Mouse (Mus musculus): ENCODE results near the gene Tas2r119. TPM values are rescaled to one million over a fixed set of nuclear protein-coding genes. Genes with fewer than 3 reads are reported as not detected.
A peak's percentile ranks its signal among the peaks of the same experiment; 100 is the strongest.
"Not testable (repeated sequence)": the region's sequence is repeated elsewhere in the genome, so short reads cannot be mapped to it uniquely, and the experiment has no call there.

The Tas2r119 gene
- polyA plus RNA-seq, 1 experiment from 2014 or later = not detected

GRCm38 (mm10) chr15:32190436-32190835 is 13.3 kb downstream of the Tas2r119 start:
- H3K9ac ChIP-seq = no peak overlapping the region
- H3K27ac ChIP-seq (ENCODE audit: low read depth) = no peak overlapping the region
- H3K4me1 ChIP-seq (ENCODE audit: insufficient read depth) = no peaks in the 10 kb centered on the region; the same call in 1 of the 2 replicates
- H3K27me3 ChIP-seq (ENCODE audit: insufficient read depth, low read length) = no peaks in the 10 kb centered on the region
- no peaks in the 10 kb centered on the region for H3K9me3 ChIP-seq (ENCODE audit: low read depth, low read length)
- DNase-seq (no peak), ATAC-seq (ENCODE audit: insufficient read depth) (no peak)
- H3K36me3 ChIP-seq (ENCODE audit: insufficient read depth) = no peaks in the 10 kb centered on the region
- TF ChIP-seq CTCF (IDR thresholded peaks at IDR 0.05; ENCODE audit: low read depth) = no peak
- WGBS = 73% methylated on average over 6 of the region's 6 CpGs
- H3K4me2 ChIP-seq = no peak overlapping the region
- H3K4me3 ChIP-seq (ENCODE audit: low read depth, low read length) = no peak overlapping the region

DNA sequence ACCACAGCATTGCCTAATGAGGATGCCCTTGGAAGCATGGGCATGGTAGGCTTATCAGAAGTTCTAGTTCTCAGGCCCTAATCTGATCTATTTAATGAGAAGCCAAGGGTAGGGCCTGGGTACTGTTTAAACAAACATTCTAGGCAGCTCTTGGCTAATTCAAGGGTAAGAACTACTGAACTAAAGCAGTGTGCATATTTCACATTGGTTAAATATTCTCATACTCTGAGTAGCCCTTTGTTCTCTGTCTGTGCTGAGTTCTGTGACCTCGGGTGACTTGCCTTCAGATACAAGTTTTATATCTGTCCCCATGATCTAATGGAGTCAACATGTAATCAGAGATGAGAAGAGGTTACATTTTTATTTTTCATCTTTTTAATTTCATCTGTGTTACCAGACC is 15.9 kb downstream of the Tas2r119 start:
- no peak overlapping the region for H3K27ac ChIP-seq (ENCODE audit: low read depth)
- no peak overlapping the region for H3K9ac ChIP-seq
- no peak overlapping the region for H3K4me2 ChIP-seq
- no peak overlapping the region for H3K4me3 ChIP-seq (ENCODE audit: low read depth, low read length)
- no peaks in the 10 kb centered on the region for H3K9me3 ChIP-seq (ENCODE audit: low read depth, low read length)
- no peak for DNase-seq
- no peak for TF ChIP-seq CTCF (IDR thresholded peaks at IDR 0.05; ENCODE audit: low read depth)
- ATAC-seq (ENCODE audit: insufficient read depth) = no peak
- WGBS = 47% methylated on average over 1 of the region's 1 CpGs
- no peaks in the 10 kb centered on the region for H3K36me3 ChIP-seq (ENCODE audit: insufficient read depth)
- H3K4me1 ChIP-seq (ENCODE audit: insufficient read depth) = peaks cover 4% of the 10 kb centered on the region
- no peaks in the 10 kb centered on the region for H3K27me3 ChIP-seq (ENCODE audit: insufficient read depth, low read length)

DNA sequence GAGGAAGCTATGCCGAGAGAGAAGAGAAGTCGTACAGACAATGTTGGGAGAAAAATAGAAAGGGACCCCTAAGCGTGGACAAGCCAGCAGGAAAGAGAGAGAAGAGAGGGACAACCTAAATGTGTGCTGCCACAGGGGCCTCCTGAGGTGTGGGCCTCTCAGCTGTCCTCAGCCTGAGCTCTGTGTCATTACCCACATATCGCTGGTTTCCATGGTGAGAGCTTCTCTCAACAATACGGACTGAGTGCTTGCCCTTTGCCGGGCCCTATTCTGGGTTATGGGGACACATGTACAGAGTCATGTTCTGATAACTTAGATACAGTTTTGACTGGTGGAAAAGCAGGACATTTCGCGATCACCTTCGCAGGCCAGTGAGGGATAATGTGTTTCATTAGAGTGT is 21.0 kb downstream of the Tas2r119 start:
- no peak overlapping the region for H3K4me2 ChIP-seq
- WGBS = 61% methylated on average over 9 of the region's 9 CpGs
- no peak overlapping the region for H3K4me3 ChIP-seq (ENCODE audit: low read depth, low read length)
- no peak overlapping the region for H3K9ac ChIP-seq
- no peak overlapping the region for H3K27ac ChIP-seq (ENCODE audit: low read depth)
- peaks cover 4% of the 10 kb centered on the region; the same call in 1 of the 2 replicates for H3K4me1 ChIP-seq (ENCODE audit: insufficient read depth)
- no peaks in the 10 kb centered on the region for H3K27me3 ChIP-seq (ENCODE audit: insufficient read depth, low read length)
- H3K9me3 ChIP-seq (ENCODE audit: low read depth, low read length) = no peaks in the 10 kb centered on the region
- ATAC-seq (ENCODE audit: insufficient read depth) (no peak; the same call in 1 of the 2 replicates), DNase-seq (no peak)
- H3K36me3 ChIP-seq (ENCODE audit: insufficient read depth) = no peaks in the 10 kb centered on the region
- no peak for TF ChIP-seq CTCF (IDR thresholded peaks at IDR 0.05; ENCODE audit: low read depth)

DNA sequence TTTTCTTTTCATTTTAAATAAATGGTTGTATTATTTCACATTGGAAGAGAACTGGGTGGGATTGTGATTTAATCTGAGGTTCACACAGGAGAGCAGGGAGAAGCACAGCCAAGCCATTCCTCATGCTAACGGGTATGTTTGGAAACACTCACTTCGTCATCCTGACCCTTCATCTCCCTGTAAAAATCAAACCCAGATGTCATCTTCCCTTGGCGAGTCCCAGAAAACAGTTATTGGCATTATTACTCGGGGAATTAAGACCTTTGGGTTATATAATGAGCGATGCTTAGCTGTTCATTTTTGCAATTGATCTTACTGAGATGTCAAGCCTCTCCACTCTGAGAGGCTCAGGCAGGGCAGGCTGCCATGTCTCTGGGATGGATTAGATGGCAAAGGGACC is 21.5 kb downstream of the Tas2r119 start:
- WGBS = 45% methylated on average over 5 of the region's 5 CpGs
- Histone ChIP-seq H3K27me3 (ENCODE audit: insufficient read depth, low read length) (no peaks in the 10 kb centered on the region), H3K36me3 (ENCODE audit: insufficient read depth) (no peaks in the 10 kb centered on the region), H3K9me3 (ENCODE audit: low read depth, low read length) (no peaks in the 10 kb centered on the region), H3K27ac (ENCODE audit: low read depth) (no peak overlapping the region), H3K4me2 (no peak overlapping the region), H3K4me1 (ENCODE audit: insufficient read depth) (peaks cover 4% of the 10 kb centered on the region; the same call in 1 of the 2 replicates), H3K9ac (no peak overlapping the region), H3K4me3 (ENCODE audit: low read depth, low read length) (no peak overlapping the region)
- no peak for TF ChIP-seq CTCF (IDR thresholded peaks at IDR 0.05; ENCODE audit: low read depth)
- DNase-seq = peak; percentile 5
- no peak for ATAC-seq (ENCODE audit: insufficient read depth)

GRCm38 (mm10) chr15:32203242-32203641 is 26.2 kb downstream of the Tas2r119 start:
- Histone ChIP-seq H3K36me3 (ENCODE audit: insufficient read depth) (no peaks in the 10 kb centered on the region), H3K9me3 (ENCODE audit: low read depth, low read length) (no peaks in the 10 kb centered on the region), H3K4me2 (no peak overlapping the region), H3K9ac (no peak overlapping the region), H3K4me1 (ENCODE audit: insufficient read depth) (no peaks in the 10 kb centered on the region), H3K27ac (ENCODE audit: low read depth) (no peak overlapping the region), H3K27me3 (ENCODE audit: insufficient read depth, low read length) (no peaks in the 10 kb centered on the region), H3K4me3 (ENCODE audit: low read depth, low read length) (no peak overlapping the region)
- no peak for DNase-seq
- no peak for ATAC-seq (ENCODE audit: insufficient read depth)
- 70% methylated on average over 5 of the region's 5 CpGs for WGBS
- no peak for TF ChIP-seq CTCF (IDR thresholded peaks at IDR 0.05; ENCODE audit: low read depth)

DNA sequence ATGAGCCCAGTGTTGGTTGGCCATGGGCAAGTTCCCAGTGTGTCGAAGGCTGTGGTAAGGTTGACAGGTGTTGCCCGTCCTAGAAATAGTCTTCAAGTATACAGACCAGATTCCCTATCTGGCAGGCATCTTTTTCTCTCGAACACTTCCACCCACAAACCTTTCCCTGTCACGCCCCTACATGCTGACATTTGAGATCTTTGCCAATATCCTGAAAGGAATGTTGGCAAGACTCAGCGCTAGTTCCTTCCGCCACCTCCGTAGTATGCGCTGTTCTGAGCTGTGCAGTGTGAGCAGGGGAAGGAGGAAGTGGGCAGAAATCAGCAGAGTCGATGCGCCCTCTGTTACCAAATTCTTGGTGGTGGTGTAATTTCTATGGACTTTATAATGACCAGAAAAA is 27.8 kb downstream of the Tas2r119 start:
- WGBS = 82% methylated on average over 10 of the region's 10 CpGs

DNA sequence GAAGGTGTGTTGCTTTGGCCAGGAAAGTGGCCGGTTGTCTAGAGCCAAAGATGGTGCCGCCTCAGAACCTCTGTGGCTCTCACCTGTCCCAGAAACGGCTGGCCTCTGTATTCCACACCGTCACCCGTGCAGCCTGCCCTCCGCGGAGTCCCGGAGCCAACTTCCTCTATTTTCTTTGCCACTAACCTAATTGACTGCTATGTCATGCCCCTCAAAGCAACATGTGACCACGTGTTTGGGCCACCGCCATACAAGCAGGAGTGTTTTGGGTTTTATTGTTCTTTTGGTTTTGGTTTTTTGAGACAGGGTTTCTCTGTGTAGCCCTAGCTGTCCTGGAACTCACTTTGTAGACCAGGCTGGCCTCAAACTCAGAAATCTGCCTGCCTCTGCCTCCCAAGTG is 37.6 kb downstream of the Tas2r119 start:
- not testable (repeated sequence) for H3K27ac ChIP-seq (ENCODE audit: low read depth); DNase-seq; H3K36me3 ChIP-seq (ENCODE audit: insufficient read depth); H3K27me3 ChIP-seq (ENCODE audit: insufficient read depth, low read length); H3K9ac ChIP-seq; H3K4me2 ChIP-seq; H3K9me3 ChIP-seq (ENCODE audit: low read depth, low read length); H3K4me3 ChIP-seq (ENCODE audit: low read depth, low read length); H3K4me1 ChIP-seq (ENCODE audit: insufficient read depth); ATAC-seq (ENCODE audit: insufficient read depth)
- WGBS = 90% methylated on average over 10 of the region's 10 CpGs

More for the DNA sequence above, 27.8 kb downstream of the Tas2r119 start:
- Histone ChIP-seq H3K27me3 (ENCODE audit: insufficient read depth, low read length) (no peaks in the 10 kb centered on the region), H3K36me3 (ENCODE audit: insufficient read depth) (no peaks in the 10 kb centered on the region), H3K4me3 (ENCODE audit: low read depth, low read length) (no peak overlapping the region), H3K9me3 (ENCODE audit: low read depth, low read length) (no peaks in the 10 kb centered on the region), H3K27ac (ENCODE audit: low read depth) (no peak overlapping the region), H3K4me1 (ENCODE audit: insufficient read depth) (no peaks in the 10 kb centered on the region), H3K4me2 (no peak overlapping the region), H3K9ac (no peak overlapping the region)
- TF ChIP-seq CTCF (IDR thresholded peaks at IDR 0.05; ENCODE audit: low read depth) = no peak
- no peak for DNase-seq
- no peak for ATAC-seq (ENCODE audit: insufficient read depth)

DNA sequence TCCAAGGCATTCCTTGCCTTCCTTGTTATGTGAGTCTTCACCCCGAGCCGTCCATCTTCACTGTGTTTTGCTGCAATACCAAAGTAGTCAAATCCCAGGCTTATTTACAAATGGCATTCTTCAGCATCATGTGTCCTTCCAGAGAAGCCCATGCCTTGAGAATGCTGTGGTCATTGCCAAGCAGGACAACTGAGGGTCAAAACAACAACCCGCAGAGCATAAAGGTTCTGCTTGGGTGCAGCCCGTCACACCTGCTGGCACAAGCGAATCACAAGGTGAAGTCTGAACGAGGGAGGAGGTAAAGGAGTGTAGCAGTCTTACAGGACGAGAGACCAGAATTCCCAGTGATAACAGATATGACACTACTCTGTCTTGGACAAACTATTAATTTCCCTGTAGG is 45.9 kb downstream of the Tas2r119 start:
- DNase-seq = no peak
- Histone ChIP-seq H3K27ac (ENCODE audit: low read depth) (no peak overlapping the region), H3K4me3 (ENCODE audit: low read depth, low read length) (no peak overlapping the region), H3K36me3 (ENCODE audit: insufficient read depth) (no peaks in the 10 kb centered on the region), H3K27me3 (ENCODE audit: insufficient read depth, low read length) (no peaks in the 10 kb centered on the region), H3K4me2 (no peak overlapping the region), H3K9me3 (ENCODE audit: low read depth, low read length) (no peaks in the 10 kb centered on the region), H3K4me1 (ENCODE audit: insufficient read depth) (no peaks in the 10 kb centered on the region), H3K9ac (no peak overlapping the region)
- no peak for TF ChIP-seq CTCF (IDR thresholded peaks at IDR 0.05; ENCODE audit: low read depth)
- 80% methylated on average over 7 of the region's 7 CpGs for WGBS
- ATAC-seq (ENCODE audit: insufficient read depth) = no peak

Data from lung, embryonic 14.5 days (tissue).